7 mouse cellular contexts compared by ENCODE assay signal in genomic region chr14:60737202-60737611, GRCm38 (mm10). TPM values are rescaled to one million over a fixed set of nuclear protein-coding genes. Genes with fewer than 3 reads are reported as not detected.
DNase-seq lines count a peak whose midpoint lies in the region; ATAC-seq and TF ChIP-seq lines count a peak whose summit lies in the region.

No protein-coding gene starts in this region.

- peak; percentile 41 for ATAC-seq in midbrain, embryonic 11.5 days (ENCODE audit: low FRiP score)
- no peak for ATAC-seq in midbrain, postnatal 0 days (ENCODE audit: low FRiP score)
- ATAC-seq in embryonic facial prominence, embryonic 15.5 days (ENCODE audit: insufficient number of reproducible peaks, low FRiP score, low TSS enrichment, low read depth), result no peak
- peak; percentile 5; the same call in 1 of the 2 replicates for ATAC-seq in limb, embryonic 11.5 days (ENCODE audit: insufficient number of reproducible peaks, low FRiP score, low TSS enrichment, low read depth)
- no peak for ATAC-seq in stomach, embryonic 14.5 days (ENCODE audit: insufficient number of reproducible peaks, insufficient read depth, low FRiP score, low read depth)

- peaks cover 43% of the 10 kb centered on the region for H3K4me1 ChIP-seq in midbrain, embryonic 11.5 days (ENCODE audit: control insufficient read depth, insufficient read depth, low read length)
- peaks cover 18% of the 10 kb centered on the region; the same call in 1 of the 2 replicates for H3K4me1 ChIP-seq in midbrain, postnatal 0 days (ENCODE audit: insufficient read depth, low read length)
- H3K4me1 ChIP-seq in embryonic facial prominence, embryonic 15.5 days, result peaks cover 74% of the 10 kb centered on the region
- peaks cover 29% of the 10 kb centered on the region for H3K4me1 ChIP-seq in limb, embryonic 11.5 days (ENCODE audit: control insufficient read depth, insufficient read depth, low read length)
- H3K4me1 ChIP-seq in stomach, embryonic 14.5 days (ENCODE audit: control insufficient read depth, insufficient read depth, low read length), result peaks cover 50% of the 10 kb centered on the region

- no peaks in the 10 kb centered on the region for H3K9me3 ChIP-seq in midbrain, embryonic 11.5 days (ENCODE audit: control insufficient read depth, low read length)
- no peaks in the 10 kb centered on the region for H3K9me3 ChIP-seq in midbrain, postnatal 0 days (ENCODE audit: low read length)
- no peaks in the 10 kb centered on the region for H3K9me3 ChIP-seq in embryonic facial prominence, embryonic 15.5 days (replicated peaks)
- H3K9me3 ChIP-seq in limb, embryonic 11.5 days (ENCODE audit: control insufficient read depth, low read length), result no peaks in the 10 kb centered on the region
- H3K9me3 ChIP-seq in stomach, embryonic 14.5 days (ENCODE audit: control insufficient read depth, low read depth, low read length), result no peaks in the 10 kb centered on the region

- H3K27ac ChIP-seq in midbrain, embryonic 11.5 days (ENCODE audit: low read depth, low read length), result peak overlapping the region; percentile 73; the same call in 1 of the 2 replicates
- H3K27ac ChIP-seq in midbrain, postnatal 0 days (ENCODE audit: low read depth, low read length), result no peak overlapping the region
- peak overlapping the region; percentile 77 for H3K27ac ChIP-seq in embryonic facial prominence, embryonic 15.5 days (replicated peaks)
- peak overlapping the region; percentile 87; the same call in 1 of the 2 replicates for H3K27ac ChIP-seq in limb, embryonic 11.5 days (replicated peaks; ENCODE audit: low read depth, low read length)
- H3K27ac ChIP-seq in stomach, embryonic 14.5 days (ENCODE audit: low read length), result peak overlapping the region; percentile 89; the same call in 1 of the 2 replicates

- WGBS in midbrain, embryonic 11.5 days, result 13% methylated on average over 7 of the region's 7 CpGs
- WGBS in midbrain, postnatal 0 days, result 16% methylated on average over 7 of the region's 7 CpGs
- WGBS in embryonic facial prominence, embryonic 15.5 days, result 29% methylated on average over 7 of the region's 7 CpGs
- 20% methylated on average over 7 of the region's 7 CpGs for WGBS in limb, embryonic 11.5 days
- 26% methylated on average over 7 of the region's 7 CpGs for WGBS in stomach, embryonic 14.5 days

- no peaks in the 10 kb centered on the region for H3K27me3 ChIP-seq in midbrain, embryonic 11.5 days (ENCODE audit: control insufficient read depth, insufficient read depth, low read length)
- H3K27me3 ChIP-seq in midbrain, postnatal 0 days (ENCODE audit: insufficient read depth, low read length), result no peaks in the 10 kb centered on the region
- H3K27me3 ChIP-seq in embryonic facial prominence, embryonic 15.5 days, result no peaks in the 10 kb centered on the region
- H3K27me3 ChIP-seq in limb, embryonic 11.5 days (ENCODE audit: control insufficient read depth, insufficient read depth, low read length), result no peaks in the 10 kb centered on the region
- H3K27me3 ChIP-seq in stomach, embryonic 14.5 days (ENCODE audit: control insufficient read depth, insufficient read depth, low read length), result no peaks in the 10 kb centered on the region

- no peak for TF ChIP-seq CTCF in midbrain, postnatal 0 days (IDR thresholded peaks at IDR 0.05)

- no peaks in the 10 kb centered on the region; the same call in 1 of the 2 replicates for H3K36me3 ChIP-seq in midbrain, embryonic 11.5 days (ENCODE audit: control insufficient read depth, insufficient read depth, low read length)
- no peaks in the 10 kb centered on the region for H3K36me3 ChIP-seq in midbrain, postnatal 0 days (ENCODE audit: insufficient read depth, low read length)
- no peaks in the 10 kb centered on the region for H3K36me3 ChIP-seq in embryonic facial prominence, embryonic 15.5 days
- no peaks in the 10 kb centered on the region for H3K36me3 ChIP-seq in limb, embryonic 11.5 days (ENCODE audit: control insufficient read depth, insufficient read depth, low read length)
- H3K36me3 ChIP-seq in stomach, embryonic 14.5 days (ENCODE audit: control insufficient read depth, insufficient read depth, low read length), result no peaks in the 10 kb centered on the region

- H3K4me2 ChIP-seq in midbrain, embryonic 11.5 days, result peak overlapping the region; percentile 27; the same call in 1 of the 2 replicates
- H3K4me2 ChIP-seq in midbrain, postnatal 0 days (ENCODE audit: low read depth, low read length, poor library complexity, severe bottlenecking), result no peak overlapping the region
- H3K4me2 ChIP-seq in embryonic facial prominence, embryonic 15.5 days (replicated peaks), result no peak overlapping the region
- H3K4me2 ChIP-seq in limb, embryonic 11.5 days (ENCODE audit: low read depth, severe bottlenecking), result no peak overlapping the region
- H3K4me2 ChIP-seq in stomach, embryonic 14.5 days (replicated peaks; ENCODE audit: low read depth, low read length), result peak overlapping the region; percentile 8; the same call in 1 of the 2 replicates

- H3K9ac ChIP-seq in midbrain, embryonic 11.5 days (ENCODE audit: low read length), result no peak overlapping the region
- H3K9ac ChIP-seq in midbrain, postnatal 0 days (replicated peaks; ENCODE audit: low read length, poor library complexity, severe bottlenecking), result no peak overlapping the region
- H3K9ac ChIP-seq in embryonic facial prominence, embryonic 15.5 days, result no peak overlapping the region
- H3K9ac ChIP-seq in limb, embryonic 11.5 days (ENCODE audit: low read length), result no peak overlapping the region
- no peak overlapping the region for H3K9ac ChIP-seq in stomach, embryonic 14.5 days (replicated peaks; ENCODE audit: low read depth, low read length)

- peak; percentile 88 for DNase-seq in midbrain, embryonic 11.5 days (ENCODE audit: low spot score, missing footprints)
- DNase-seq in midbrain, postnatal 0 days (ENCODE audit: low spot score), result no peak
- no peak for DNase-seq in limb, embryonic 11.5 days (ENCODE audit: low spot score)
- no peak for DNase-seq in left cerebral cortex, adult 11 months (ENCODE audit: low spot score)
- no peak for DNase-seq in frontal cortex, postnatal 25 days (ENCODE audit: low spot score in 2 of 2)

- no peak overlapping the region for H3K4me3 ChIP-seq in midbrain, embryonic 11.5 days (ENCODE audit: low read depth, low read length)
- H3K4me3 ChIP-seq in midbrain, postnatal 0 days (ENCODE audit: low read depth, low read length), result no peak overlapping the region
- no peak overlapping the region for H3K4me3 ChIP-seq in embryonic facial prominence, embryonic 15.5 days (replicated peaks)
- no peak overlapping the region for H3K4me3 ChIP-seq in limb, embryonic 11.5 days (ENCODE audit: low read depth, low read length)
- no peak overlapping the region for H3K4me3 ChIP-seq in stomach, embryonic 14.5 days (ENCODE audit: low read depth, low read length)

RNA-seq across cellular contexts. Expression of gene C1qtnf9, which starts 30.7 kb away (rescaled TPM):
- polyA plus RNA-seq in midbrain, embryonic 11.5 days (2014; fragmentation: Nextera tagmentation; extraction: Ambion mirVana), result not detected in 2 replicates
- total RNA-seq in midbrain, postnatal 0 days (2014; rRNA removed), result 0.11 and 0.28 TPM in 2 replicates
- polyA plus RNA-seq in midbrain, postnatal 0 days (2015; fragmentation: Nextera tagmentation; extraction: Ambion mirVana), result 0.10 TPM in 1 of 2 replicates, not detected in the other
- polyA plus RNA-seq in embryonic facial prominence, embryonic 15.5 days (2015; fragmentation: Nextera tagmentation; extraction: Ambion mirVana), result 3.6 and 4.1 TPM in 2 replicates
- polyA plus RNA-seq in limb, embryonic 11.5 days (2014; fragmentation: Nextera tagmentation; extraction: Ambion mirVana), result 0.15 TPM in 1 of 2 replicates, not detected in the other
- polyA plus RNA-seq in stomach, embryonic 14.5 days (2014; fragmentation: Nextera tagmentation; extraction: Ambion mirVana), result 0.33 and 0.73 TPM in 2 replicates

RNA-seq across cellular contexts. Expression of gene Mipep, which starts 47.2 kb away (rescaled TPM):
- polyA plus RNA-seq in midbrain, embryonic 11.5 days (2014; fragmentation: Nextera tagmentation; extraction: Ambion mirVana), result 26.6 and 26.7 TPM in 2 replicates
- 23.6 and 32.1 TPM in 2 replicates for total RNA-seq in midbrain, postnatal 0 days (2014; rRNA removed)
- polyA plus RNA-seq in midbrain, postnatal 0 days (2015; fragmentation: Nextera tagmentation; extraction: Ambion mirVana), result 16.7 and 17.1 TPM in 2 replicates
- polyA plus RNA-seq in embryonic facial prominence, embryonic 15.5 days (2015; fragmentation: Nextera tagmentation; extraction: Ambion mirVana), result 20.0 and 24.3 TPM in 2 replicates
- 25.6 and 25.8 TPM in 2 replicates for polyA plus RNA-seq in limb, embryonic 11.5 days (2014; fragmentation: Nextera tagmentation; extraction: Ambion mirVana)
- 22.3 and 24.0 TPM in 2 replicates for polyA plus RNA-seq in stomach, embryonic 14.5 days (2014; fragmentation: Nextera tagmentation; extraction: Ambion mirVana)

Comparison
In these comparisons a context has a peak if more than half of its experiments do, and no peak if none do; other contexts are left out.
1. ATAC-seq: peak in midbrain, embryonic 11.5 days (single experiment) and limb, embryonic 11.5 days (single experiment); none in midbrain, postnatal 0 days (single experiment), embryonic facial prominence, embryonic 15.5 days (single experiment) and stomach, embryonic 14.5 days (single experiment).
2. H3K4me2 ChIP-seq: peak in midbrain, embryonic 11.5 days (single experiment) and stomach, embryonic 14.5 days (single experiment); none in midbrain, postnatal 0 days (single experiment), embryonic facial prominence, embryonic 15.5 days (single experiment) and limb, embryonic 11.5 days (single experiment).